Mouse (Mus musculus) midbrain, embryonic 15.5 days (tissue): Measurements from ENCODE around the gene Klf2. TPM values are rescaled to one million over a fixed set of nuclear protein-coding genes. Genes with fewer than 3 reads are reported as not detected.
A peak's percentile ranks its signal among the peaks of the same experiment; 100 is the strongest.

Source experiments
- ATAC-seq: fragments of 200-750 bp; cut with Nextera tagmentation; replicated peaks from 2 replicates; pipeline ENCODE4 v1.8.0; 2017; ENCODE audit warnings: moderate TSS enrichment
- H3K27ac ChIP-seq: fragments of 300-500 bp; sonication (generic); 2 replicates; pipeline ENCODE4 v1.5.1; 2015; ENCODE audit warnings: mild to moderate bottlenecking, inconsistent platforms
- H3K27me3 ChIP-seq: fragments of 300-500 bp; sonication (generic); replicated peaks from 2 replicates; pipeline ENCODE4 v1.6.1; 2015; ENCODE audit warnings: inconsistent platforms
- H3K36me3 ChIP-seq: fragments of 300-500 bp; sonication (generic); replicated peaks from 2 replicates; pipeline ENCODE4 v1.6.1; 2015; ENCODE audit warnings: inconsistent platforms
- H3K4me1 ChIP-seq: fragments of 300-500 bp; sonication (generic); 2 replicates; pipeline ENCODE4 v1.6.1; 2015; ENCODE audit warnings: inconsistent platforms
- H3K4me2 ChIP-seq: fragments of 300-500 bp; sonication (generic); 2 replicates; pipeline ENCODE4 v1.6.1; 2015; ENCODE audit warnings: inconsistent platforms, mild to moderate bottlenecking, moderate library complexity
- H3K4me3 ChIP-seq: fragments of 300-500 bp; sonication (generic); 2 replicates; pipeline ENCODE4 v1.5.1; 2015; ENCODE audit warnings: mild to moderate bottlenecking, inconsistent platforms
- H3K9ac ChIP-seq: fragments of 300-500 bp; sonication (generic); 2 replicates; pipeline ENCODE4 v1.6.1; 2015; ENCODE audit warnings: mild to moderate bottlenecking, inconsistent platforms
- H3K9me3 ChIP-seq: fragments of 300-500 bp; sonication (generic); 2 replicates; pipeline ENCODE4 v1.6.1; 2016; ENCODE audit warnings: inconsistent platforms
- WGBS: fragments of 180-500 bp; shearing (Covaris S2); methylation state at CpG from one replicate; pipeline ENCODE4 v1.1.7; 2015; ENCODE audit warnings: mixed read lengths; 5-methylcytosine and 5-hydroxymethylcytosine counted together
- polyA plus RNA-seq: library from polyadenylated mRNA; unstranded; fragments of >200 nt; fragmentation: Nextera tagmentation; extraction: Ambion mirVana; gene quantifications from 2 replicates; pipeline ENCODE4 v1.2.1, GENCODE M21; 2015

The Klf2 gene
- polyA plus RNA-seq, 1 experiment from 2014 or later, result 4.7 TPM

GRCm38 (mm10) chr8:72365826-72366225, 47.0 kb downstream of the Klf2 start:
- Histone ChIP-seq H3K4me3 (no peak overlapping the region), H3K9me3 (no peaks in the 10 kb centered on the region), H3K9ac (no peak overlapping the region), H3K4me2 (no peak overlapping the region), H3K36me3 (peaks cover 52% of the 10 kb centered on the region), H3K27ac (no peak overlapping the region), H3K4me1 (no peaks in the 10 kb centered on the region), H3K27me3 (no peaks in the 10 kb centered on the region)
- ATAC-seq, result peak; percentile 71
- WGBS, result 21% methylated on average over 3 of the region's 3 CpGs

GRCm38 (mm10) chr8:72366435-72366834, 47.6 kb downstream of the Klf2 start:
- 94% methylated on average over 2 of the region's 2 CpGs for WGBS

More at GRCm38 (mm10) chr8:72366435-72366834, 47.6 kb downstream of the Klf2 start:
- Histone ChIP-seq H3K4me2 (no peak overlapping the region), H3K4me1 (no peaks in the 10 kb centered on the region), H3K27ac (no peak overlapping the region), H3K36me3 (peaks cover 57% of the 10 kb centered on the region), H3K27me3 (no peaks in the 10 kb centered on the region), H3K4me3 (no peak overlapping the region), H3K9ac (no peak overlapping the region), H3K9me3 (no peaks in the 10 kb centered on the region)
- ATAC-seq, result no peak

Other genes with a start within 250 kb of the Klf2 start
- gene Olfr373, start 235.9 kb upstream of the Klf2 start, polyA plus RNA-seq, result not detected in 2 replicates
- gene Olfr374, start 212.0 kb upstream of the Klf2 start, polyA plus RNA-seq, result 0.06 TPM in 1 of 2 replicates, not detected in the other
- 172 and 176 TPM in 2 replicates for gene Tpm4, start 184.1 kb upstream of the Klf2 start, polyA plus RNA-seq
- 88.8 and 91.6 TPM in 2 replicates for gene Rab8a, start 157.8 kb upstream of the Klf2 start, polyA plus RNA-seq
- not detected in 2 replicates for gene Hsh2d, start 129.4 kb upstream of the Klf2 start, polyA plus RNA-seq
- gene Cib3, start 106.2 kb upstream of the Klf2 start, polyA plus RNA-seq, result not detected in 2 replicates
- not detected in 2 replicates for gene Gm11034, start 105.4 kb upstream of the Klf2 start, polyA plus RNA-seq
- gene Fam32a, start 99.3 kb upstream of the Klf2 start, polyA plus RNA-seq, result 112 and 115 TPM in 2 replicates
- gene Ap1m1, start 79.0 kb upstream of the Klf2 start, polyA plus RNA-seq, result 296 and 302 TPM in 2 replicates
- 9.0 and 11.9 TPM in 2 replicates for gene Gm10282, start 13.8 kb upstream of the Klf2 start, polyA plus RNA-seq
- gene Eps15l1, start 102.4 kb downstream of the Klf2 start, polyA plus RNA-seq, result 63.6 and 63.7 TPM in 2 replicates
- 1.0 and 1.3 TPM in 2 replicates for gene Calr3, start 124.8 kb downstream of the Klf2 start, polyA plus RNA-seq
- 18.6 and 20.4 TPM in 2 replicates for gene 1700030K09Rik, start 124.8 kb downstream of the Klf2 start, polyA plus RNA-seq
- gene Cherp, start 156.2 kb downstream of the Klf2 start, polyA plus RNA-seq, result 53.0 and 59.1 TPM in 2 replicates
- 16.5 and 17.6 TPM in 2 replicates for gene Slc35e1, start 173.6 kb downstream of the Klf2 start, polyA plus RNA-seq
- gene Med26, start 229.2 kb downstream of the Klf2 start, polyA plus RNA-seq, result 19.1 and 20.3 TPM in 2 replicates